12 mouse cellular contexts compared by ENCODE assay signal in the genomic region with DNA sequence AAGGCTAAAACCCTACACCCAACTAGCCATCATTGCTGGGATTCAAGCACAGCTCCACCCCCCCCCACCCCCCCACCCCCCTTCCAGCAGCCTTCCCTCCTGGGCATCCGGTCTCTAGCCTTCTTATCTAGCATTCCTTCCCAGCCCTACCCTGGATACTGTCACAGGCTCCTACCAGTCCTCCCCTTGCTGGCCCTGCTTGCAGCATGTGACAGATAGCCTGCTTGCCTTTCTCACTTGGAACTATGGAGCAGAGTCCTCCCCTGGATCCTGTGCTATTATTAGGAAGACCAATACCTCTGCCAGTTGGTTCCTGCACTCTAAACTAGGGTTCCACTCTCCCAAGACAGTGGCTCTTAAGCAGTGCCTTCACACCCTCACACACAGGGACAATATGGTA. TPM values are rescaled to one million over a fixed set of nuclear protein-coding genes. Genes with fewer than 3 reads are reported as not detected.
DNase-seq lines count a peak whose midpoint lies in the region; ATAC-seq and TF ChIP-seq lines count a peak whose summit lies in the region.
"Had no signal": no experiment of that assay in that cellular context is flagged by ENCODE, and none has a peak within 500 bp of the region (broad histone marks: within the 10 kb centered on the region; RNA-seq: fewer than 3 reads in every experiment).

No protein-coding gene starts in this region.

- whole genome bisulfite sequencing in heart, embryonic 11.5 days (ENCODE audit: insufficient replicate concordance): 0% methylated on average over 1 of the region's 1 CpGs
- 20% methylated on average over 1 of the region's 1 CpGs for WGBS in intestine, embryonic 14.5 days
- WGBS in hindbrain, postnatal 0 days: 17% methylated on average over 1 of the region's 1 CpGs

- 0 out of 2 replicates have a peak overlapping the region, but pooled peaks have one; percentile 1 for H3K4me2 ChIP-seq in heart, embryonic 11.5 days
- no peak overlapping the region for H3K4me2 ChIP-seq in intestine, embryonic 14.5 days (ENCODE audit: low read length)
- H3K4me2 ChIP-seq in hindbrain, postnatal 0 days (ENCODE audit: low read depth, low read length): no peak overlapping the region

- H3K4me3 ChIP-seq in heart, embryonic 11.5 days (ENCODE audit: low read depth, low read length): no peak overlapping the region
- no peak overlapping the region for H3K4me3 ChIP-seq in intestine, embryonic 14.5 days (ENCODE audit: low read depth, low read length)
- no peak overlapping the region for H3K4me3 ChIP-seq in hindbrain, postnatal 0 days (ENCODE audit: low read length)
- H3K4me3 ChIP-seq: embryonic facial prominence, embryonic 10.5 days; forebrain, embryonic 10.5 days; gastrocnemius, adult 2 months had no signal

- peak; percentile 58 for DNase-seq in embryo, embryonic 10 days (ENCODE audit: low spot score)
- no peak for DNase-seq in embryo, embryonic 10.5 days (ENCODE audit: low spot score)
- DNase-seq in intestine, embryonic 14.5 days (ENCODE audit: low spot score): no peak
- DNase-seq in lung, postnatal 36 days: peak; percentile 22
- DNase-seq in thymus, postnatal 25 days: no peak
- DNase-seq in spleen, postnatal 36 days (ENCODE audit: low spot score in 2 of 2): no peak
- DNase-seq in hindbrain, postnatal 0 days (ENCODE audit: low spot score): no peak
- DNase-seq: cerebellum, adult 11-12 months; gastrocnemius, adult 2 months had no signal

- H3K27ac ChIP-seq in heart, embryonic 11.5 days (ENCODE audit: low read depth, low read length): peak overlapping the region; percentile 92
- H3K27ac ChIP-seq in intestine, embryonic 14.5 days (ENCODE audit: low read depth): no peak overlapping the region
- no peak overlapping the region for H3K27ac ChIP-seq in hindbrain, postnatal 0 days
- H3K27ac ChIP-seq: embryonic facial prominence, embryonic 10.5 days; forebrain, embryonic 10.5 days; gastrocnemius, adult 2 months had no signal

- peaks cover 66% of the 10 kb centered on the region for H3K4me1 ChIP-seq in heart, embryonic 11.5 days (ENCODE audit: control insufficient read depth, insufficient read depth, low read length)
- H3K4me1 ChIP-seq in intestine, embryonic 14.5 days (replicated peaks; ENCODE audit: control insufficient read depth, insufficient read depth, low read length): peaks cover 25% of the 10 kb centered on the region
- no peaks in the 10 kb centered on the region for H3K4me1 ChIP-seq in hindbrain, postnatal 0 days (ENCODE audit: insufficient read depth, low read length)

- no peak for TF ChIP-seq CTCF in hindbrain, postnatal 0 days (IDR thresholded peaks at IDR 0.05; ENCODE audit: low read depth)

- ATAC-seq in heart, embryonic 11.5 days (replicated peaks; ENCODE audit: insufficient number of reproducible peaks, low FRiP score, low TSS enrichment): peak; percentile 83
- ATAC-seq in intestine, embryonic 14.5 days (replicated peaks; ENCODE audit: low FRiP score, low TSS enrichment, low read depth): peak; percentile 55
- ATAC-seq in hindbrain, postnatal 0 days: no peak

- no peaks in the 10 kb centered on the region for H3K36me3 ChIP-seq in heart, embryonic 11.5 days (ENCODE audit: control insufficient read depth, insufficient read depth, low read length)
- H3K36me3 ChIP-seq in intestine, embryonic 14.5 days (ENCODE audit: control insufficient read depth, insufficient read depth, low read length): no peaks in the 10 kb centered on the region
- H3K36me3 ChIP-seq in hindbrain, postnatal 0 days (ENCODE audit: insufficient read depth, low read length): no peaks in the 10 kb centered on the region
- H3K36me3 ChIP-seq: embryonic facial prominence, embryonic 10.5 days; forebrain, embryonic 10.5 days had no signal

- no peak overlapping the region for H3K9ac ChIP-seq in heart, embryonic 11.5 days (ENCODE audit: low read depth, low read length)
- no peak overlapping the region for H3K9ac ChIP-seq in intestine, embryonic 14.5 days (ENCODE audit: low read length)
- no peak overlapping the region for H3K9ac ChIP-seq in hindbrain, postnatal 0 days (replicated peaks; ENCODE audit: low read length)

- H3K27me3 ChIP-seq in heart, embryonic 11.5 days (ENCODE audit: control insufficient read depth, insufficient read depth, low read length): no peaks in the 10 kb centered on the region
- no peaks in the 10 kb centered on the region for H3K27me3 ChIP-seq in intestine, embryonic 14.5 days (replicated peaks; ENCODE audit: control insufficient read depth, insufficient read depth, low read length)
- no peaks in the 10 kb centered on the region for H3K27me3 ChIP-seq in hindbrain, postnatal 0 days (ENCODE audit: insufficient read depth, low read length)

- H3K9me3 ChIP-seq in heart, embryonic 11.5 days (replicated peaks; ENCODE audit: control insufficient read depth, low read length): peaks cover 2% of the 10 kb centered on the region; the same call in 1 of the 2 replicates
- H3K9me3 ChIP-seq in intestine, embryonic 14.5 days (ENCODE audit: control insufficient read depth, low read length): no peaks in the 10 kb centered on the region
- H3K9me3 ChIP-seq in hindbrain, postnatal 0 days (ENCODE audit: low read length): no peaks in the 10 kb centered on the region
- H3K9me3 ChIP-seq: embryonic facial prominence, embryonic 10.5 days had no signal

RNA-seq across cellular contexts. Expression of gene Tead1, which starts 18.8 kb away (rescaled TPM):
- polyA plus RNA-seq in heart, embryonic 11.5 days (2014; fragmentation: Nextera tagmentation; extraction: Ambion mirVana): 23.2 and 35.5 TPM in 2 replicates
- 18.6 and 20.2 TPM in 2 replicates for polyA plus RNA-seq in intestine, embryonic 14.5 days (2014; fragmentation: Nextera tagmentation; extraction: Ambion mirVana)
- total RNA-seq in hindbrain, postnatal 0 days (2014; rRNA removed): 25.6 and 32.4 TPM in 2 replicates
- polyA plus RNA-seq in hindbrain, postnatal 0 days (2015; fragmentation: Nextera tagmentation; extraction: Ambion mirVana): 10.2 and 14.3 TPM in 2 replicates

Comparison
In these comparisons a context has a peak if more than half of its experiments do, and no peak if none do; other contexts are left out.
1. DNase-seq: peak in embryo, embryonic 10 days (single experiment) and lung, postnatal 36 days (single experiment); none in embryo, embryonic 10.5 days (single experiment), intestine, embryonic 14.5 days (single experiment), thymus, postnatal 25 days (single experiment), spleen, postnatal 36 days (0 of 2) and hindbrain, postnatal 0 days (single experiment).